Comparison of ENCODE assay signal across 26 mouse cellular contexts in genomic region chrX:12611211-12611610, GRCm38 (mm10). TPM values are rescaled to one million over a fixed set of nuclear protein-coding genes. Genes with fewer than 3 reads are reported as not detected.
DNase-seq lines count a peak whose midpoint lies in the region; ATAC-seq lines count a peak whose summit lies in the region.
"Had no signal": no experiment of that assay in that cellular context is flagged by ENCODE, and none has a peak within 500 bp of the region (broad histone marks: within the 10 kb centered on the region; RNA-seq: fewer than 3 reads in every experiment).

No protein-coding gene starts in this region.

- no peak overlapping the region for H3K4me2 ChIP-seq in intestine, embryonic 15.5 days (replicated peaks)
- H3K4me2 ChIP-seq: heart, embryonic 13.5 days; hindbrain, embryonic 12.5 days; hindbrain, embryonic 15.5 days had no signal

- H3K4me1 ChIP-seq in intestine, embryonic 15.5 days (replicated peaks): no peaks in the 10 kb centered on the region
- H3K4me1 ChIP-seq: forebrain, embryonic 10.5 days; heart, embryonic 13.5 days; hindbrain, embryonic 12.5 days; hindbrain, embryonic 15.5 days had no signal

- intact Hi-C loops in left cerebral cortex, postnatal 36 days (cut with DNase I): no loop called here

- no peak overlapping the region for H3K9ac ChIP-seq in intestine, embryonic 15.5 days
- H3K9ac ChIP-seq: forebrain, postnatal 0 days; heart, embryonic 13.5 days; hindbrain, embryonic 12.5 days; hindbrain, embryonic 15.5 days had no signal

- H3K27me3 ChIP-seq in intestine, embryonic 15.5 days (replicated peaks): no peaks in the 10 kb centered on the region
- H3K27me3 ChIP-seq: heart, embryonic 13.5 days; hindbrain, embryonic 15.5 days had no signal

- 57% methylated on average over 2 of the region's 2 CpGs for WGBS in intestine, embryonic 15.5 days

- peak; percentile 86 for ATAC-seq in intestine, embryonic 15.5 days
- ATAC-seq in megakaryocyte progenitor cell, adult 5-6 weeks (replicated peaks; ENCODE audit: poor library complexity): peak; percentile 39; the same call in 1 of the 2 replicates
- ATAC-seq: activated CD4-positive, CD25-positive, alpha-beta regulatory T cell, adult 4 months; forebrain, embryonic 14.5 days; forebrain, postnatal 0 days; Patski had no signal

- H3K9me3 ChIP-seq in intestine, embryonic 15.5 days: no peaks in the 10 kb centered on the region
- H3K9me3 ChIP-seq: forebrain, embryonic 10.5 days; heart, embryonic 13.5 days; hindbrain, embryonic 12.5 days; hindbrain, embryonic 15.5 days had no signal

- 0 out of 2 replicates have a peak overlapping the region, but pooled peaks have one; percentile 27 for H3K27ac ChIP-seq in intestine, embryonic 15.5 days
- H3K27ac ChIP-seq: forebrain, embryonic 10.5 days; heart, embryonic 13.5 days; hindbrain, embryonic 12.5 days; hindbrain, embryonic 15.5 days had no signal

- no peaks in the 10 kb centered on the region for H3K36me3 ChIP-seq in intestine, embryonic 15.5 days

- H3K4me3 ChIP-seq in intestine, embryonic 15.5 days (replicated peaks): no peak overlapping the region
- H3K4me3 ChIP-seq: forebrain, embryonic 10.5 days; heart, embryonic 13.5 days; hindbrain, embryonic 12.5 days; hindbrain, embryonic 15.5 days had no signal

- DNase-seq in ES-CJ7 (ENCODE audit: low read depth, low spot score) (peak; percentile 58), MEL-GATA-1-ER (ENCODE audit: extremely low read depth, low read depth) (peak; percentile 43)
- no peak for DNase-seq in left cerebral cortex, postnatal 36 days (ENCODE audit: low spot score in 2 of 2)
- no peak for DNase-seq in layer of hippocampus, postnatal 25 days (ENCODE audit: extremely low spot score in 1 of 2, low spot score in 1 of 2)
- DNase-seq in gastrocnemius, adult 18-20 months (ENCODE audit: low spot score): no peak
- no peak for DNase-seq in embryo, embryonic 11 days
- DNase-seq: adrenal gland, adult 8-10 months; adrenal gland, postnatal 25 days; cerebellum, adult 18-20 months; cerebellum, adult 9-10 months; cerebellum, postnatal 25 days; forebrain, postnatal 0 days; gastrocnemius, postnatal 25 days; heart, adult 18-20 months; heart, postnatal 14 days; heart, postnatal 4 days; kidney, adult 2 months had no signal

RNA-seq across cellular contexts. Expression of gene Atp6ap2, which starts 23.6 kb away (rescaled TPM):
- 155 TPM in 2 replicates for polyA plus RNA-seq in intestine, embryonic 15.5 days (2015; fragmentation: Nextera tagmentation; extraction: Ambion mirVana)
- 218 and 255 TPM in 2 replicates for total RNA-seq in megakaryocyte progenitor cell, adult 5-6 weeks (2015)
- total RNA-seq in megakaryocyte progenitor cell, adult 5-6 weeks (2017): 166 and 171 TPM in 2 replicates
- total RNA-seq in left cerebral cortex, postnatal 36 days (2021): 100 to 1,000 TPM; 213 to 214 TPM
- 100 to 1,000 TPM; 177 to 202 TPM for total RNA-seq in layer of hippocampus, postnatal 25 days (2021)
- total RNA-seq in gastrocnemius, adult 18-20 months (2021): 10 to 100 TPM; 12.3 to 17.3 TPM

Comparison
In these comparisons a context has a peak if more than half of its experiments do, and no peak if none do; other contexts are left out.
1. DNase-seq: peak in ES-CJ7 (single experiment) and MEL-GATA-1-ER (single experiment); none in left cerebral cortex, postnatal 36 days (0 of 2), layer of hippocampus, postnatal 25 days (0 of 2), gastrocnemius, adult 18-20 months (single experiment) and embryo, embryonic 11 days (single experiment).
2. RNA of gene Atp6ap2, which starts 23.6 kb away (total RNA-seq): 166 to 255 TPM in megakaryocyte progenitor cell, adult 5-6 weeks, 213 to 214 TPM in left cerebral cortex, postnatal 36 days and 177 to 202 TPM in layer of hippocampus, postnatal 25 days; 12.3 to 17.3 TPM in gastrocnemius, adult 18-20 months; every median in the first group is over 4 times any median in the second.